Mouse (Mus musculus): Measurements from ENCODE around the gene Mybbp1a. TPM values are rescaled to one million over a fixed set of nuclear protein-coding genes. Genes with fewer than 3 reads are reported as not detected.

The Mybbp1a gene
- total and polyA plus RNA-seq, 3 experiments, result 174 to 816 (median 245) TPM

- dilution Hi-C loops (cut with MboI; ENCODE audit: extremely low pct_ligation_motif_present, extremely low pct_unique_long_range_greater_than_20kb, low sequenced_read_pairs), result no loop called here
- TF ChIP-seq RCOR1 (conservative IDR thresholded peaks at IDR 0.05; ENCODE audit: low read depth, low read length), result no peak
- no peak for TF ChIP-seq MYC (IDR thresholded peaks at IDR 0.05; ENCODE audit: low read depth, low read length)
- TF ChIP-seq ELF1 (IDR thresholded peaks at IDR 0.05; ENCODE audit: low read depth, low read length), result no peak
- no peak for TF ChIP-seq ZKSCAN1 (IDR thresholded peaks at IDR 0.05; ENCODE audit: borderline replicate concordance, low read depth, low read length)
- TF ChIP-seq GABPA (IDR thresholded peaks at IDR 0.05; ENCODE audit: insufficient replicate concordance, low read depth, low read length), result no peak
- no peak for TF ChIP-seq SIN3A (IDR thresholded peaks at IDR 0.05; ENCODE audit: low read length)
- no peak for TF ChIP-seq POLR2AphosphoS2 (IDR thresholded peaks at IDR 0.05; ENCODE audit: low read depth, low read length)
- no peak for TF ChIP-seq TBP (conservative IDR thresholded peaks at IDR 0.05; ENCODE audit: low read depth, low read length)
- no peak for TF ChIP-seq RAD21 (IDR thresholded peaks at IDR 0.05; ENCODE audit: low read depth, low read length)
- TF ChIP-seq CHD2 (IDR thresholded peaks at IDR 0.05; ENCODE audit: low read length), result no peak
- TF ChIP-seq ZMIZ1 (IDR thresholded peaks at IDR 0.05; ENCODE audit: low read depth, low read length), result no peak
- H3K9me3 ChIP-seq (replicated peaks; ENCODE audit: low read length), result peaks cover 10% of the 10 kb centered on the region
- H3K4me1 ChIP-seq (ENCODE audit: control insufficient read depth in 1 of 2, insufficient read depth in 2 of 2), result 0 out of 4 replicates have a peak, but pooled peaks cover 0 to 4% of the 10 kb centered on the region in 2 experiments
- H3K36me3 ChIP-seq (replicated peaks in 1 of 2; ENCODE audit: control insufficient read depth in 1 of 2, insufficient read depth in 1 of 2, low read length in 1 of 2), result no peaks in the 10 kb centered on the region
- H3K4me3 ChIP-seq (replicated peaks in 1 of 3; ENCODE audit: low read depth in 2 of 3, low read length in 2 of 3, poor library complexity in 1 of 3), result no peak overlapping the region
- H3K79me2 ChIP-seq (replicated peaks; ENCODE audit: control insufficient read depth, extremely low read depth, insufficient read depth, poor library complexity, severe bottlenecking), result no peaks in the 10 kb centered on the region
- no peak overlapping the region for H3K27ac ChIP-seq (ENCODE audit: insufficient read depth, low read depth)
- no peak for DNase-seq (ENCODE audit: extremely low read depth)
- peaks cover 77% of the 10 kb centered on the region for H3K27me3 ChIP-seq (replicated peaks)
- no peak overlapping the region for H3K9ac ChIP-seq (ENCODE audit: insufficient read depth, low read depth)
- in situ Hi-C loops (cut with MboI; ENCODE audit: low pct_ligation_motif_present, low pct_unique_long_range_greater_than_20kb, low sequenced_read_pairs), result no loop called here
- no peak overlapping the region for H3K4me2 ChIP-seq (ENCODE audit: insufficient read depth, low read depth, poor library complexity, severe bottlenecking)
Observed at GRCm38 (mm10) chr11:72485960-72486359, 44.8 kb downstream of the Mybbp1a start.

- TF ChIP-seq ETS1 (conservative IDR thresholded peaks at IDR 0.05; ENCODE audit: low read depth, low read length) (no peak), MAZ (IDR thresholded peaks at IDR 0.05; ENCODE audit: low read depth, low read length) (no peak), ZKSCAN1 (IDR thresholded peaks at IDR 0.05; ENCODE audit: borderline replicate concordance, low read depth, low read length) (no peak), IRF4 (IDR thresholded peaks at IDR 0.05; ENCODE audit: low read depth, low read length) (no peak), JUN (IDR thresholded peaks at IDR 0.05; ENCODE audit: insufficient read depth, low read depth, low read length) (no peak), ZMIZ1 (IDR thresholded peaks at IDR 0.05; ENCODE audit: low read depth, low read length) (no peak), CHD2 (IDR thresholded peaks at IDR 0.05; ENCODE audit: low read length) (no peak), PAX5 (IDR thresholded peaks at IDR 0.05; ENCODE audit: low read length) (no peak), RCOR1 (conservative IDR thresholded peaks at IDR 0.05; ENCODE audit: low read depth, low read length) (no peak), NELFE (IDR thresholded peaks at IDR 0.05; ENCODE audit: low read depth, low read length) (no peak)
- H3K4me3 ChIP-seq (replicated peaks in 1 of 3; ENCODE audit: low read depth in 2 of 3, low read length in 2 of 3, poor library complexity in 1 of 3), result no peak overlapping the region
- no peak overlapping the region for H3K4me2 ChIP-seq (ENCODE audit: insufficient read depth, low read depth, poor library complexity, severe bottlenecking)
- H3K9ac ChIP-seq (ENCODE audit: insufficient read depth, low read depth), result no peak overlapping the region
- no peak for DNase-seq (ENCODE audit: extremely low read depth)
- H3K36me3 ChIP-seq (replicated peaks in 1 of 2; ENCODE audit: control insufficient read depth in 1 of 2, insufficient read depth in 1 of 2, low read length in 1 of 2), result no peaks in the 10 kb centered on the region
- no peak overlapping the region for H3K27ac ChIP-seq (ENCODE audit: insufficient read depth, low read depth)
- in situ Hi-C loops (cut with MboI; ENCODE audit: low pct_ligation_motif_present, low pct_unique_long_range_greater_than_20kb, low sequenced_read_pairs), result no loop called here
- H3K79me2 ChIP-seq (replicated peaks; ENCODE audit: control insufficient read depth, extremely low read depth, insufficient read depth, poor library complexity, severe bottlenecking), result no peaks in the 10 kb centered on the region
- 0 out of 4 replicates have a peak, but pooled peaks cover 3 to 4% of the 10 kb centered on the region in 2 experiments for H3K4me1 ChIP-seq (ENCODE audit: control insufficient read depth in 1 of 2, insufficient read depth in 2 of 2)
- dilution Hi-C loops (cut with MboI; ENCODE audit: extremely low pct_ligation_motif_present, extremely low pct_unique_long_range_greater_than_20kb, low sequenced_read_pairs), result no loop called here
- peaks cover 79% of the 10 kb centered on the region for H3K27me3 ChIP-seq (replicated peaks)
- peaks cover 10% of the 10 kb centered on the region for H3K9me3 ChIP-seq (replicated peaks; ENCODE audit: low read length)
Observed at GRCm38 (mm10) chr11:72487171-72487570, 46.0 kb downstream of the Mybbp1a start.

Measured in CH12.LX (cell line).